Comparison of ENCODE assay signal across 13 mouse cellular contexts in the genomic region with DNA sequence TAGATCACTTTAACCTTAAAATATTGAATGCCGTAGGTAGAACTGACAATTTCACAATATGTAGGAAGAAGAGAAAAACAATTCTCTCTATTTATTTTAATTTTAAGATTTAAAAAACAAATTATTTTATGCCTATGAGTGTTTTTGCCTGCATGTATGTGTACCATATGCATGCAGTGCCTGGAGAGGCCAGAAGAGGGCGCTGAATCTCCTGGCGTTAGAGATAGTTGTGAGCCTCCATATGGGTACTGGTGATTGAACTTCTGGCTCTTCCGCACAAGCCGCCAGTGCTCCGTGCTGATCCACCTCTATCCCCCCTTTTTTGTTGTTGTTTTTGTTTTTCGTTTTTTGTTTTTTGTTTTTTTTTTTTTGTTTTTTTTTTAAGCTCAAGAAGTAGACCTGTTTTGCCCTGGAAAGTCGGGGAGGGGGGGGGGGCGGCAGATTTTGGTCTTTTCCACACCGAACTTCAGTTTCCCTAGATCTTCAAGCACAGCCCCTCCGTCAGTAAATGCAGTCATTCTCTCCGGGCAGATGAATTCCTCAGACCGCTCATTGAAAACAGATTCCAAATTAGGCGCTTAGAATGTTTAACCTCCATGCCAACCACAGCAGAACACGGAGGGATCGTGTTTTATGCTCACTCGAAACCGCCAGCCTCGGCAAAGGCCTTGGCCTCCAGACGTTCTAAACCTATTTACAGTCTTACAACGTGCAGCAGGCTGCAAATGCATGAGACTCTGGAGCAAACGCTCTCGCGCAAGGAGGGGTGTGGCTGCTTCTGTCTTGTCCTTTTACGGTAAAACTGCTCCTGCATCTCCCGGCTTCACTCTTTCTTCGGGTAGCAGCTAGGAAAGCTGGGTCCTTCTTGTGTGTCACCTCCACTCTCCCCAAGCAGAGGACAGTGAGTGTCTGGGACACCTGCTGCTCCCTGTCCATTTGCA.
DNase-seq lines count a peak whose midpoint lies in the region; TF ChIP-seq lines count a peak whose summit lies in the region.
"Had no signal": no experiment of that assay in that cellular context is flagged by ENCODE, and none has a peak within 500 bp of the region (broad histone marks: within the 10 kb centered on the region; RNA-seq: fewer than 3 reads in every experiment).

No protein-coding gene starts in this region.

- intact Hi-C loops in left cerebral cortex, adult 2 months (cut with DNase I): no loop called here
- intact Hi-C loops in left cerebral cortex, postnatal 25 days (cut with DNase I): no loop called here

- WGBS in bone marrow, adult 2 months: 90% methylated on average over 27 of the region's 27 CpGs

- DNase-seq in left cerebral cortex, adult 2 months (ENCODE audit: extremely low spot score in 1 of 2, low spot score in 2 of 2): no peak
- DNase-seq in left cerebral cortex, postnatal 25 days (ENCODE audit: low spot score in 2 of 2): no peak
- peak; percentile 76 for DNase-seq in ES-CJ7 (ENCODE audit: low read depth, low spot score)
- DNase-seq in naive thymus-derived CD4-positive, alpha-beta T cell, adult 2 months (ENCODE audit: low read depth): peak; percentile 7
- DNase-seq in gastrocnemius, adult 8-10 months (ENCODE audit: low spot score in 2 of 2): no peak
- DNase-seq in ovary, postnatal 14 days (ENCODE audit: low spot score): no peak
- DNase-seq: heart, postnatal 10 days; kidney, adult 11 months; right cerebral cortex, adult 18-20 months had no signal

- H3K4me1 ChIP-seq in bone marrow, adult 2 months (ENCODE audit: control insufficient read depth, insufficient read depth, low read length): no peaks in the 10 kb centered on the region
- H3K4me1 ChIP-seq: limb, embryonic 12.5 days; midbrain, embryonic 13.5 days; neural tube, embryonic 12.5 days had no signal

- TF ChIP-seq CTCF in left cerebral cortex, adult 2 months (IDR thresholded peaks at IDR 0.05): peak; percentile 30
- TF ChIP-seq CTCF in bone marrow, adult 2 months (IDR thresholded peaks at IDR 0.05; ENCODE audit: control insufficient read depth, insufficient read depth, low read length): 0 out of 2 replicates have a peak, but pooled peaks have one; percentile 10

- H3K4me3 ChIP-seq in left cerebral cortex, adult 2 months: no peak overlapping the region
- no peak overlapping the region for H3K4me3 ChIP-seq in bone marrow, adult 2 months (replicated peaks; ENCODE audit: control insufficient read depth, low read depth, low read length)
- H3K4me3 ChIP-seq: limb, embryonic 12.5 days; midbrain, embryonic 13.5 days; neural tube, embryonic 12.5 days had no signal

- no peak for TF ChIP-seq POLR2A in bone marrow, adult 2 months (IDR thresholded peaks at IDR 0.05; ENCODE audit: borderline replicate concordance, control insufficient read depth, low read depth, low read length)

- no peak overlapping the region for H3K27ac ChIP-seq in left cerebral cortex, adult 2 months
- no peak overlapping the region for H3K27ac ChIP-seq in bone marrow, adult 2 months (ENCODE audit: control insufficient read depth, insufficient read depth, low read depth, low read length, poor library complexity)
- H3K27ac ChIP-seq: limb, embryonic 12.5 days; midbrain, embryonic 13.5 days; neural tube, embryonic 12.5 days had no signal

Comparison
In these comparisons a context has a peak if more than half of its experiments do, and no peak if none do; other contexts are left out.
1. DNase-seq: peak in ES-CJ7 (single experiment) and naive thymus-derived CD4-positive, alpha-beta T cell, adult 2 months (single experiment); none in left cerebral cortex, adult 2 months (0 of 2), left cerebral cortex, postnatal 25 days (0 of 2), gastrocnemius, adult 8-10 months (0 of 2) and ovary, postnatal 14 days (single experiment).